Comparison of ENCODE assay signal across 18 mouse cellular contexts in genomic region chr9:105970901-105971300, GRCm38 (mm10). TPM values are rescaled to one million over a fixed set of nuclear protein-coding genes. Genes with fewer than 3 reads are reported as not detected.
DNase-seq lines count a peak whose midpoint lies in the region; ATAC-seq and TF ChIP-seq lines count a peak whose summit lies in the region.
"Had no signal": no experiment of that assay in that cellular context is flagged by ENCODE, and none has a peak within 500 bp of the region (broad histone marks: within the 10 kb centered on the region; RNA-seq: fewer than 3 reads in every experiment).

No protein-coding gene starts in this region.

- no peaks in the 10 kb centered on the region for H3K36me3 ChIP-seq in intestine, postnatal 0 days (ENCODE audit: control insufficient read depth, insufficient read depth)
- no peaks in the 10 kb centered on the region for H3K36me3 ChIP-seq in hindbrain, postnatal 0 days (ENCODE audit: insufficient read depth, low read length)
- H3K36me3 ChIP-seq: embryonic facial prominence, embryonic 12.5 days; forebrain, embryonic 15.5 days; hindbrain, embryonic 10.5 days had no signal

- H3K27ac ChIP-seq in intestine, postnatal 0 days (ENCODE audit: low read depth, low read length): 0 out of 2 replicates have a peak overlapping the region, but pooled peaks have one; percentile 41
- no peak overlapping the region for H3K27ac ChIP-seq in hindbrain, postnatal 0 days
- H3K27ac ChIP-seq: embryonic facial prominence, embryonic 12.5 days; forebrain, embryonic 15.5 days; heart, adult 2 months; hindbrain, embryonic 10.5 days; hindbrain, embryonic 14.5 days had no signal

- H3K4me1 ChIP-seq in intestine, postnatal 0 days (replicated peaks; ENCODE audit: control insufficient read depth, insufficient read depth, low read length): no peaks in the 10 kb centered on the region
- H3K4me1 ChIP-seq in hindbrain, postnatal 0 days (ENCODE audit: insufficient read depth, low read length): no peaks in the 10 kb centered on the region
- H3K4me1 ChIP-seq: embryonic facial prominence, embryonic 12.5 days; forebrain, embryonic 15.5 days; hindbrain, embryonic 10.5 days had no signal

- no peak for TF ChIP-seq CTCF in intestine, postnatal 0 days (IDR thresholded peaks at IDR 0.05; ENCODE audit: low read depth)
- no peak for TF ChIP-seq CTCF in hindbrain, postnatal 0 days (IDR thresholded peaks at IDR 0.05; ENCODE audit: low read depth)

- no peaks in the 10 kb centered on the region for H3K9me3 ChIP-seq in intestine, postnatal 0 days (ENCODE audit: control insufficient read depth)
- no peaks in the 10 kb centered on the region for H3K9me3 ChIP-seq in hindbrain, postnatal 0 days (ENCODE audit: low read length)
- H3K9me3 ChIP-seq: embryonic facial prominence, embryonic 12.5 days; forebrain, embryonic 15.5 days; hindbrain, embryonic 10.5 days had no signal

- H3K4me2 ChIP-seq in intestine, postnatal 0 days (replicated peaks; ENCODE audit: low read depth): no peak overlapping the region
- no peak overlapping the region for H3K4me2 ChIP-seq in hindbrain, postnatal 0 days (ENCODE audit: low read depth, low read length)
- H3K4me2 ChIP-seq: embryonic facial prominence, embryonic 12.5 days; forebrain, embryonic 15.5 days; heart, embryonic 11.5 days; hindbrain, embryonic 14.5 days had no signal

- no peak for ATAC-seq in intestine, postnatal 0 days
- no peak for ATAC-seq in activated CD4-positive, CD25-positive, alpha-beta regulatory T cell, adult 4 months
- no peak for ATAC-seq in hindbrain, postnatal 0 days
- ATAC-seq: forebrain, embryonic 15.5 days had no signal

- H3K4me3 ChIP-seq in intestine, postnatal 0 days (ENCODE audit: low read depth, low read length): no peak overlapping the region
- H3K4me3 ChIP-seq in hindbrain, postnatal 0 days (ENCODE audit: low read length): no peak overlapping the region
- H3K4me3 ChIP-seq: embryonic facial prominence, embryonic 12.5 days; forebrain, embryonic 15.5 days; heart, adult 2 months; hindbrain, embryonic 10.5 days had no signal

- no peak overlapping the region for H3K9ac ChIP-seq in intestine, postnatal 0 days (ENCODE audit: low read depth, low read length)
- H3K9ac ChIP-seq in hindbrain, postnatal 0 days (replicated peaks; ENCODE audit: low read length): no peak overlapping the region
- H3K9ac ChIP-seq: embryonic facial prominence, embryonic 12.5 days; forebrain, embryonic 15.5 days; hindbrain, embryonic 14.5 days had no signal

- DNase-seq in adrenal gland, adult 2 months: peak; percentile 36
- no peak for DNase-seq in adrenal gland, postnatal 10 days
- peak; percentile 3 for DNase-seq in ovary, adult 18-20 months (ENCODE audit: low spot score)
- DNase-seq in ovary, postnatal 14 days (ENCODE audit: low spot score): no peak
- no peak for DNase-seq in c-Kit-positive CD71-positive TER-119-positive erythroid progenitor cells, embryonic 14.5 days (ENCODE audit: low spot score)
- DNase-seq in hindbrain, postnatal 0 days (ENCODE audit: low spot score): no peak
- DNase-seq: cerebellum, adult 11-12 months; cerebellum, adult 9-10 months; cerebellum, postnatal 25 days; heart, adult 2 months had no signal

- 76% methylated on average over 5 of the region's 5 CpGs for WGBS in intestine, postnatal 0 days
- WGBS in hindbrain, postnatal 0 days: 82% methylated on average over 5 of the region's 5 CpGs

- H3K27me3 ChIP-seq in intestine, postnatal 0 days (replicated peaks; ENCODE audit: control insufficient read depth, insufficient read depth, low read length): no peaks in the 10 kb centered on the region
- no peaks in the 10 kb centered on the region for H3K27me3 ChIP-seq in hindbrain, postnatal 0 days (ENCODE audit: insufficient read depth, low read length)
- H3K27me3 ChIP-seq: embryonic facial prominence, embryonic 12.5 days; forebrain, embryonic 15.5 days had no signal

RNA-seq across cellular contexts. Expression of gene Col6a5, which starts 10.5 kb away (rescaled TPM):
- 1 to 10 TPM; 1.8 to 5.8 TPM for total RNA-seq in adrenal gland, adult 2 months (2021)
- 0.30 and 0.36 TPM in 2 replicates for polyA plus RNA-seq in adrenal gland, adult 2 months (2012; rRNA removed)
- total RNA-seq in adrenal gland, postnatal 10 days (2021): 1 to 10 TPM; 4.8 to 4.9 TPM
- 3.6 and 4.0 TPM in 2 replicates for polyA plus RNA-seq in intestine, postnatal 0 days (2015; fragmentation: Nextera tagmentation; extraction: Ambion mirVana)
- not detected for polyA plus RNA-seq in activated CD4-positive, CD25-positive, alpha-beta regulatory T cell, adult 4 months (2017; shearing (Covaris generic))
- 0.32 and 1.5 TPM in 2 replicates for total RNA-seq in hindbrain, postnatal 0 days (2014; rRNA removed)
- 0.13 and 0.39 TPM in 2 replicates for polyA plus RNA-seq in hindbrain, postnatal 0 days (2015; fragmentation: Nextera tagmentation; extraction: Ambion mirVana)
- polyA plus RNA-seq: forebrain, embryonic 11.5 days; heart, embryonic 11.5 days; hindbrain, embryonic 14.5 days had no signal

Comparison
In these comparisons a context has a peak if more than half of its experiments do, and no peak if none do; other contexts are left out.
1. DNase-seq: peak in adrenal gland, adult 2 months (single experiment) and ovary, adult 18-20 months (single experiment); none in adrenal gland, postnatal 10 days (single experiment), ovary, postnatal 14 days (single experiment), c-Kit-positive CD71-positive TER-119-positive erythroid progenitor cells, embryonic 14.5 days (single experiment) and hindbrain, postnatal 0 days (single experiment).